Mouse (Mus musculus) small intestine, adult 2 months (tissue): ENCODE data around the gene Brk1. TPM values are rescaled to one million over a fixed set of nuclear protein-coding genes. Genes with fewer than 3 reads are reported as not detected.

ENCODE experiments used
- H3K27ac ChIP-seq: fragments of 200-500 bp; 2 replicates; pipeline ENCODE4 v1.5.1; 2012; ENCODE audit warnings: low read depth, low read length, control low read depth, inconsistent platforms; ENCODE audit not compliant: insufficient read depth
- H3K27me3 ChIP-seq: fragments of 200-500 bp; 2 replicates; pipeline ENCODE4 v1.6.1; 2012; ENCODE audit warnings: mild to moderate bottlenecking, moderate library complexity, low read length, inconsistent platforms; ENCODE audit not compliant: control insufficient read depth, insufficient read depth
- H3K36me3 ChIP-seq: fragments of 200-500 bp; 2 replicates; pipeline ENCODE4 v1.6.1; 2012; ENCODE audit warnings: mild to moderate bottlenecking, low read length, control low read depth, inconsistent platforms; ENCODE audit not compliant: control insufficient read depth, insufficient read depth
- H3K4me1 ChIP-seq: fragments of 200-500 bp; 2 replicates; pipeline ENCODE4 v1.6.1; 2012; ENCODE audit warnings: low read length, inconsistent platforms, mixed read lengths; ENCODE audit not compliant: control insufficient read depth, insufficient read depth, insufficient read length
- H3K4me3 ChIP-seq: fragments of 200-500 bp; 2 replicates; pipeline ENCODE4 v1.5.1; 2012; ENCODE audit warnings: low read depth, mild to moderate bottlenecking, control low read depth, inconsistent platforms, low read length, moderate library complexity
- CTCF ChIP-seq: fragments of 200-500 bp; IDR thresholded peaks from 2 replicates; pipeline ENCODE4 v1.5.1; 2012; ENCODE audit warnings: low read depth, mild to moderate bottlenecking, control low read depth, inconsistent platforms, low read length, moderate library complexity, mixed read lengths; ENCODE audit not compliant: insufficient replicate concordance, insufficient read length; ENCODE audit errors: extremely low read depth
- POLR2A ChIP-seq: fragments of 200-500 bp; IDR thresholded peaks from 2 replicates; pipeline ENCODE4 v1.6.1; 2012; ENCODE audit warnings: low read depth, mild to moderate bottlenecking, control low read depth, inconsistent platforms, low read length, moderate library complexity
- WGBS: fragments of 180-500 bp; shearing (Covaris S2); methylation state at CpG from one replicate; pipeline ENCODE4 v1.1.7; 2018; 5-methylcytosine and 5-hydroxymethylcytosine counted together
- polyA plus RNA-seq: library from polyadenylated mRNA; depleted of rRNA; stranded (reverse); fragments of >200 nt; gene quantifications from 2 replicates; pipeline ENCODE4 v1.2.3, GENCODE M21; 2012; rRNA removed

Brk1 gene
- 36.4 and 71.2 TPM in 2 replicates for polyA plus RNA-seq

DNA sequence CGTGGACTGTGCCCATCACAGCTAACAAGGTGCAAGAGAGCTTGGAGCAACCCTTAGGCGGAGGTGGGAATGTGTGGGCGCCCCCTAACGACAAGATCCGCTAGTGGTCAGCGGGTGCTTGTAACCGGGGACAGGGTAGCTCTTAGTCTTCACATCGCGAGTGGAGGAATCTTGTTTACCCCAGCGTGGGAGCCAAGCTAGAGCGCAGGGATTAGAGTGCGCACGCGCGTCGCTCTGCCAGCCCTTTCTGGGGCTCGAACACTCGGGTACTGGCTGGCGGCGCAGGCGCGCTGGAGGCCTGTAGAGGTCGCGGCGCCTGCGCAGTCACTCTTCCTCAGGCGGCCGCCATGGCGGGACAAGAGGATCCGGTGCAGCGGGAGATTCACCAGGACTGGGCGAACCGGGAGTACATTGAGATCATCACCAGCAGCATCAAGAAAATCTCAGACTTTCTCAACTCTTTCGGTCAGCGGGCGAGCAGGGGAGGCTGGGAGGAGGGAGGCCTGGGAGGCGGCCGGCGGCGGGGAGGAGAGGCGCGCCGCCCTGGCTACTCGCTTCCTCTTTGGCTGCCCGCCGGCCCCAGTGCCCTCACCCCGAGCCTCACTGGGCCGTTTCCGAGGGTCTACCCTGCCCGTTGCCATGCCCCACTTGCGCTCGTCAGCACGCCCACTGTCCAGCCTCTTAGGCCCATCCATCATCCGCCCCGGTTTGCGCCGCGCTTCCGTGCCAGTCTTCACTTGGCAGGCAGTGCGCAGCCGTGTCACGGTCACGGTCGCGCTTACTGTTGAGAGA, at the start of gene Brk1:
Gene Brk1, plus strand, starts transcription at position 341 of the 792 bp plus-strand sequence.
- Histone ChIP-seq H3K27ac (peak within 1 kb of the TSS; percentile 48), H3K4me3 (peak within 1 kb of the TSS; percentile 92), H3K4me1 (peaks cover 9% of the 10 kb centered on the region; the same call in 1 of the 2 replicates), H3K27me3 (no peaks in the 10 kb centered on the region), H3K36me3 (peaks cover 1% of the 10 kb centered on the region; the same call in 1 of the 2 replicates)
- peak; percentile 67; the same call in 1 of the 2 replicates for TF ChIP-seq POLR2A
- peak; percentile 55; the same call in 1 of the 2 replicates for TF ChIP-seq CTCF
- WGBS = under 1% methylated on average over 63 of the region's 65 CpGs

DNA sequence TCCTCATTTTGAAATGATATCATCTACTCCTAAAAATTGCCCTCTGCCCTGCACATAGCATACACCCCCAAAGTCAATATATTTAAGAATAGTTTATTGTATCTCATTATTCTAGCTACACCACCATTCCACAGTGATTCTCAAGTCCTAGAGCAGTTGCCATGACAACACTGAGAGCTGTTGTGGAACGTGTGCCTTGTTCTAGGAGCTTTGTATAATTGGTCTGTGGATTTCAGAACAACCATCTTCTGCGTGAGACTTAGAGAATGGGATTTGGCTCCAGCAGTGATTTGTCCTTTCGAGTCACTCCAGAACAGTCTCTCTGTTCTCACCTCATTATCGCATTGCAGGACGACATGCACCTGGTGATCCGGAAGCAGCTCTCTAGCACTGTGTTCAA, 44.8 kb upstream of the Brk1 start:
- 80% methylated on average over 6 of the region's 6 CpGs for WGBS
- Histone ChIP-seq H3K27ac (no peak overlapping the region), H3K36me3 (0 out of 2 replicates have a peak, but pooled peaks cover 2% of the 10 kb centered on the region), H3K27me3 (no peaks in the 10 kb centered on the region), H3K4me1 (no peaks in the 10 kb centered on the region), H3K4me3 (no peak overlapping the region)
- no peak for TF ChIP-seq CTCF
- TF ChIP-seq POLR2A = no peak

DNA sequence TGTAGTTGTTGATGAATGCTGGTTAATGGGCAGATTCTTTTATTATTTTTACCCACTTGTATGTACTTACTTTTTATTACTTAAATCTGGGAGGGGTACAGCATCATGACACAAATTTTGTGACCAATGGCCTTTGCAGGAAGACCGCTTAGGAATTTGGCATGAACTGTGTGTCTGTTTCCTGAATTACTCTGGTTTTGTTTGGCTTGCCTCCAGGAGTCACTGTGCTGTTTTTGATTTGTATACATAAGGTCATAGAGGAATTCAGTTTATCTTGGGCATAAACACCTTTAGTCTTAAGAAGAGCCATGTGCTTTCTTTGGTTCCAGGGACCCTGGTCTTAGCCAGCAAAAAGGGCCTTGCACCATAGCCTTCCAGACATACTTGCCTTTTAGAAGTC, 40.0 kb upstream of the Brk1 start:
- no peak overlapping the region for H3K27ac ChIP-seq
- H3K27me3 ChIP-seq = no peaks in the 10 kb centered on the region
- H3K36me3 ChIP-seq = 0 out of 2 replicates have a peak, but pooled peaks cover 2% of the 10 kb centered on the region
- no peak overlapping the region for H3K4me3 ChIP-seq
- 82% methylated on average over 1 of the region's 1 CpGs for WGBS
- H3K4me1 ChIP-seq = no peaks in the 10 kb centered on the region; the same call in 1 of the 2 replicates
- TF ChIP-seq CTCF (no peak), POLR2A (no peak)

DNA sequence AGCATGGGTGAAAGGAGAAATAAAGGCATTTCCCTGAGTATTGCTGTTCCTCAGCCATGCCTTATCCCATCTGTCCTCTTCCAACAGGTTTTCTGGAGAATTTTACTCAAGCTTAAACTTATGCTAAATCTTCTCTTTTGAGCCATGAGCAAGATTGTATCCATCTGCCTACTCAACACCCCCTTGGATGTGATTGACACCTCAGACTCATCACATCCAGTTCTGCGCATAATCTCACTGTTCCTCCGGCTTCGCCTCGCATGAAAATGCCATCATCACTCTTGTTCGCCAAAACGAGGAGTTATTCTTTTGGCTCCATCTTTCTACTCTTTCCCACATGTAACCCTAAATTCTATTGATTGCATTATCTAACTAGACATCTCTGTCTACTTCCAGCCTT, 28.5 kb upstream of the Brk1 start:
- Histone ChIP-seq H3K27ac (no peak overlapping the region), H3K4me3 (no peak overlapping the region), H3K27me3 (no peaks in the 10 kb centered on the region), H3K4me1 (no peaks in the 10 kb centered on the region), H3K36me3 (0 out of 2 replicates have a peak, but pooled peaks cover 3% of the 10 kb centered on the region)
- TF ChIP-seq POLR2A (no peak), CTCF (no peak)
- whole genome bisulfite sequencing = 97% methylated on average over 6 of the region's 6 CpGs

DNA sequence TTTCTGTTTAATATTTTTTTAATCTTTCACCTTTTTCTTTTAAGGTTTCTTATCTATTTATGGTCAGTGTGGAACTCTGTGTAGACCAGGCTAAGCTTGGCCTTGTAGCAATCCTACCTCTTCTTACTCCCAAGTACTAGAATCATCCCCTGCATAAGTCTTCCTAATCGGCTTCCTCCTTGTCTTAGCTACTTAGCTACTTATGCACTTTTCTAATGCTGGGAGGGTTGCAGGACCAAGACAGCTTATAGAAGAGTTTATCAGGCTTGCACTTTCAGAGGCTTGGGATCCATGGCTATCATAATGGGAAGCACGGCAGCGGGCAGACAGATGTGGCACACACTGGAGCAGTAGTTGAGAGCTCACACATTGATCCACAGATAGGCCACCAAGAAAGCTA, 25.3 kb upstream of the Brk1 start:
- Histone ChIP-seq H3K27ac (no peak overlapping the region), H3K4me3 (no peak overlapping the region), H3K36me3 (peaks cover 4% of the 10 kb centered on the region; the same call in 1 of the 2 replicates), H3K27me3 (no peaks in the 10 kb centered on the region), H3K4me1 (no peaks in the 10 kb centered on the region)
- no peak for TF ChIP-seq POLR2A
- 97% methylated on average over 3 of the region's 3 CpGs for WGBS

DNA sequence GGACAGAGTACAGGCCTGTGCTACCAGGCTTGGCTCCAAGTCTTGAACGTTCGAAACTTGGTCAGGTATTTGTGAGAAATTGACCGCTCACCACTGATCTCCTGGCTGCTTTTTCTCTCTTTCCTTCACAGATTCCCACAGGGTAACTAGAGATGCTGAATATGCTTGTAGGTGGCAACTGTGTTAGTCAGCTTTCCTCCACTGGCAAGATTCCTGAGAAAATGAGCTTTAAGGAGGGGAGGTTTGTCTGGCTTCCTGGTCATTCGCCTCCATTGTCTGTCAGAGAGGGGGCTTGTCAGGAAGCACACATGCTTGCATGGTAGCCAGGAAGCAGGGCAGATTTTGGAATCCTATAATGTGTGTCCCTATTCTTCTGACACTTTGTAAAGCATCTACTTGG, 21.5 kb upstream of the Brk1 start:
- TF ChIP-seq CTCF = no peak
- TF ChIP-seq POLR2A = no peak
- Histone ChIP-seq H3K27me3 (no peaks in the 10 kb centered on the region), H3K36me3 (peaks cover 2% of the 10 kb centered on the region; the same call in 1 of the 2 replicates), H3K4me3 (no peak overlapping the region), H3K27ac (no peak overlapping the region), H3K4me1 (no peaks in the 10 kb centered on the region)
- WGBS = 89% methylated on average over 4 of the region's 4 CpGs

DNA sequence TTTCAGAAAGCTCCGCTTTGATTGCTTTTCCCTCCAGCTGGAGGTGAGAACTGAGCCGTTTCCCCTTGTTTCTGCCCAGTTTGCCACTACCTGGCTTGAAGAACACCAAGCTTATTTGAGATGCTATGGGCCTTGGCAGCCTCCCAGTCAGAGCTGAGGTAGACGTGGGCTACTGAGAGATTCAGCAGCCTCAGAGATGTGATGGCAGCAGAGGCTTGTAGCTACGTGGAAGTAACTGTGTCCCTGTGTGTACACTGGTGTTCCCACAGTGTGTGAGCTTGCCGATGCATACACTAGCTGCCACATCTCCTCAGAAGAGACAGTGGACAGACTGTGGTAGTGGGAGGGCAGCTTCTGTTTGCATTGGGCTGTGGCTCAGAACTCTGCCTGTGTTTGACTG, 19.5 kb upstream of the Brk1 start:
- Histone ChIP-seq H3K27ac (no peak overlapping the region), H3K4me1 (no peaks in the 10 kb centered on the region), H3K27me3 (no peaks in the 10 kb centered on the region), H3K4me3 (no peak overlapping the region), H3K36me3 (peaks cover 2% of the 10 kb centered on the region; the same call in 1 of the 2 replicates)
- WGBS = 91% methylated on average over 5 of the region's 5 CpGs
- TF ChIP-seq POLR2A (no peak), CTCF (no peak)
